Mouse (Mus musculus) spleen, postnatal 14 days (tissue): ENCODE measurements around the gene 4930451I11Rik.

Experiments
- DNase-seq, 2 experiments: peaks; one replicate each; pipeline ENCODE4 v3.0.0; 2021 to 2022; ENCODE audit warnings: low spot score in 2 of 2

The 4930451I11Rik gene

GRCm38 (mm10) chr7:126781661-126782370 is 49.6 kb downstream of the 4930451I11Rik start:
- no peak for DNase-seq

GRCm38 (mm10) chr7:126780971-126781635 is 50.3 kb downstream of the 4930451I11Rik start, which contains the start of gene Tbx6:
Tbx6 (plus strand) TSS chr7:126781483.
- DNase-seq: no peak
